Mouse (Mus musculus) olfactory bulb, adult 2 months (tissue): ENCODE measurements around the gene Ptpn22.

Experiments
- CTCF ChIP-seq: fragments of 200-500 bp; IDR thresholded peaks from 2 replicates; pipeline ENCODE4 v1.5.1; 2012; ENCODE audit warnings: low read depth, mild to moderate bottlenecking, low read length, moderate library complexity; ENCODE audit not compliant: insufficient read depth
- POLR2A ChIP-seq: fragments of 200-500 bp; IDR thresholded peaks from 2 replicates; pipeline ENCODE4 v1.6.1; 2012; ENCODE audit warnings: mild to moderate bottlenecking, low read depth, low read length, moderate library complexity; ENCODE audit not compliant: insufficient read depth

- TF ChIP-seq CTCF (no peak), POLR2A (no peak)
These were observed 48.6 kb upstream of the Ptpn22 start for GRCm38 (mm10) chr3:103810967-103811366.
